Mouse (Mus musculus) intestine, postnatal 0 days (tissue): ENCODE results near the gene Gm45140. TPM values are rescaled to one million over a fixed set of nuclear protein-coding genes. Genes with fewer than 3 reads are reported as not detected.

Experiments used
- ATAC-seq: fragments of 200-750 bp; cut with Nextera tagmentation; 2 replicates; pipeline ENCODE4 v1.8.0; 2017; ENCODE audit warnings: mild to moderate bottlenecking, moderate TSS enrichment, moderate library complexity
- H3K27ac ChIP-seq: fragments of 300-500 bp; sonication (generic); 2 replicates; pipeline ENCODE4 v1.5.1; 2014; ENCODE audit warnings: mild to moderate bottlenecking, low read depth, low read length, moderate library complexity
- H3K27me3 ChIP-seq: fragments of 300-500 bp; sonication (generic); replicated peaks from 2 replicates; pipeline ENCODE4 v1.6.1; 2014; ENCODE audit warnings: low read length, mixed read lengths; ENCODE audit not compliant: control insufficient read depth, insufficient read depth
- H3K36me3 ChIP-seq: fragments of 300-500 bp; sonication (generic); 2 replicates; pipeline ENCODE4 v1.6.1; 2014; ENCODE audit warnings: mild to moderate bottlenecking, moderate library complexity; ENCODE audit not compliant: control insufficient read depth, insufficient read depth
- H3K4me1 ChIP-seq: fragments of 300-500 bp; sonication (generic); replicated peaks from 2 replicates; pipeline ENCODE4 v1.6.1; 2014; ENCODE audit warnings: antibody characterized with exemption, low read length, mixed read lengths; ENCODE audit not compliant: control insufficient read depth, insufficient read depth
- H3K4me2 ChIP-seq: fragments of 300-500 bp; sonication (generic); replicated peaks from 2 replicates; pipeline ENCODE4 v1.6.1; 2014; ENCODE audit warnings: low read depth, mild to moderate bottlenecking, moderate library complexity
- H3K4me3 ChIP-seq: fragments of 300-500 bp; sonication (generic); 2 replicates; pipeline ENCODE4 v1.5.1; 2014; ENCODE audit warnings: low read depth, low read length
- H3K9ac ChIP-seq: fragments of 300-500 bp; sonication (generic); 2 replicates; pipeline ENCODE4 v1.6.1; 2014; ENCODE audit warnings: mild to moderate bottlenecking, low read depth, low read length
- H3K9me3 ChIP-seq: fragments of 300-500 bp; sonication (generic); 2 replicates; pipeline ENCODE4 v1.6.1; 2016; ENCODE audit warnings: mixed run types; ENCODE audit not compliant: control insufficient read depth
- CTCF ChIP-seq: sonication (generic); IDR thresholded peaks from 2 replicates; pipeline ENCODE4 v1.5.1; 2016; ENCODE audit warnings: low read depth, mild to moderate bottlenecking, control low read depth, antibody characterized with exemption, moderate library complexity
- WGBS: fragments of 180-500 bp; shearing (Covaris S2); extraction: QIAGEN DNeasy Blood & Tissue Kit; methylation state at CpG from one replicate; pipeline ENCODE4 v1.1.7; 2014; 5-methylcytosine and 5-hydroxymethylcytosine counted together
- polyA plus RNA-seq: library from polyadenylated mRNA; unstranded; fragments of >200 nt; fragmentation: Nextera tagmentation; extraction: Ambion mirVana; gene quantifications from 2 replicates; pipeline ENCODE4 v1.2.1, GENCODE M21; 2015

The Gm45140 gene
- polyA plus RNA-seq, 1 experiment from 2014 or later: 2.0 TPM

DNA sequence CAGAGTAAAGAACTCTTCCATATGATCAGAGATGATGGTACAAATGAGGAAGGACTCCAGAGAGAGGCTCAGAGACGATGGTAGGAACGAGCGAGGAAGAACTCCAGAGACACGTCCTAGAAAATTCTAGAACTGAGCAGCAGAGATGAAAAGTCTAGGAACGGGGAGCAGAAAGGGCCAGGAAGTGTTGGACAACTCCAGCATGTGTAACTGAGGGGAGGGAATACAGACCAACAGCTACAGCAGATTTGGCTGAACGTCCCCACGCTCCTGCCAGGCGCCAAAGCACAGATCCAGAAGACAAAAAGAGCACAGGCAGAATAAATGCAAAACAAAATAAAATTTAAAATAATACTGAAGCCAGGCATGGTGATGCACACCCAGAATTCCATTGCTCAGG, 78.7 kb downstream of the Gm45140 start:
- H3K27me3 ChIP-seq: no peaks in the 10 kb centered on the region
- no peak for ATAC-seq
- TF ChIP-seq CTCF: no peak
- H3K4me2 ChIP-seq: no peak overlapping the region
- no peak overlapping the region for H3K9ac ChIP-seq
- H3K27ac ChIP-seq: no peak overlapping the region
- 89% methylated on average over 8 of the region's 8 CpGs for WGBS
- H3K4me1 ChIP-seq: 0 out of 2 replicates have a peak, but pooled peaks cover 3% of the 10 kb centered on the region
- no peaks in the 10 kb centered on the region for H3K36me3 ChIP-seq
- no peak overlapping the region for H3K4me3 ChIP-seq
- no peaks in the 10 kb centered on the region for H3K9me3 ChIP-seq

DNA sequence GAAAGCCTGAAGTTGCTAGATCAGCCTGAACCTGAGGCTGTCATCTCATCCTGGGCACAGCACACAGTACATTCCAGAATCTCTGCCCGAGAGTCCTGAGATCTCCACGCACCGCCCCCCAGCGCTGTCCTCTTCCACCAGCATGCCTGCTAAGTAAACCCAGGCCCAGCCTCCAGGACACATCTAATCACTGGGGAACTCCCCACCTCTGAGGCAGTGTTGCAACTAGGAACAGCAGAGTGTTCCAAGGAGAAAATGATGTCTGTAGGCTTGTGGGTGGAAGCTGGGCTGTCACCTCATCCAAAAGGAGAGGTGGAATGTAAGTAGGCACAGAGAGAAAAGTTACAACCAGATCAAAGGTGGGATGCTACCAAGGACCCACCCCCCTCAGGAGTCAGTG, 80.4 kb downstream of the Gm45140 start:
- TF ChIP-seq CTCF: no peak
- Histone ChIP-seq H3K9ac (no peak overlapping the region), H3K4me3 (no peak overlapping the region), H3K4me1 (0 out of 2 replicates have a peak, but pooled peaks cover 3% of the 10 kb centered on the region), H3K36me3 (no peaks in the 10 kb centered on the region), H3K9me3 (no peaks in the 10 kb centered on the region), H3K4me2 (no peak overlapping the region), H3K27me3 (no peaks in the 10 kb centered on the region), H3K27ac (no peak overlapping the region)
- 90% methylated on average over 4 of the region's 4 CpGs for WGBS
- no peak for ATAC-seq

DNA sequence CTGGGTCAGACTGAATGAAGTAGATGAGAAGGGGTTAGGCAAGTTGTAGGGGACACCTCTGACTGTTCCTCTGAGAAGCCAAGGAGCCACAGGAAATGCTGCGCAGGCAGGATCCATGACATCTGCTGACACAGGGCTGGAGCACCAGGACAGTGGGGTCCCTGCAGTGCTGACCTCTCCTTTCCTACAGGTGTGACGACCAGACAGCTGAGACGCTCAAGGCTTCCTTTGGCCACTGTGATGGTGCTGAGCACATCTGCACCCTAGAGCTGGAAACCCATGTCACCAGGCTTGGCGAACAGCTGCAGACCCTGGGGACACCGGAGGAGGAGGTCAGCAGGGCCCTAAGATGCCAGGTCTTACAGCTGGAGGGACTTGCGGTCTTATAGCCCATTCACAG, 84.0 kb downstream of the Gm45140 start:
- ATAC-seq: no peak
- no peak overlapping the region for H3K9ac ChIP-seq
- H3K4me2 ChIP-seq: no peak overlapping the region
- 88% methylated on average over 6 of the region's 6 CpGs for WGBS
- no peaks in the 10 kb centered on the region for H3K27me3 ChIP-seq
- no peaks in the 10 kb centered on the region for H3K36me3 ChIP-seq
- TF ChIP-seq CTCF: no peak
- no peaks in the 10 kb centered on the region for H3K9me3 ChIP-seq
- no peaks in the 10 kb centered on the region for H3K4me1 ChIP-seq
- H3K4me3 ChIP-seq: no peak overlapping the region
- no peak overlapping the region for H3K27ac ChIP-seq

DNA sequence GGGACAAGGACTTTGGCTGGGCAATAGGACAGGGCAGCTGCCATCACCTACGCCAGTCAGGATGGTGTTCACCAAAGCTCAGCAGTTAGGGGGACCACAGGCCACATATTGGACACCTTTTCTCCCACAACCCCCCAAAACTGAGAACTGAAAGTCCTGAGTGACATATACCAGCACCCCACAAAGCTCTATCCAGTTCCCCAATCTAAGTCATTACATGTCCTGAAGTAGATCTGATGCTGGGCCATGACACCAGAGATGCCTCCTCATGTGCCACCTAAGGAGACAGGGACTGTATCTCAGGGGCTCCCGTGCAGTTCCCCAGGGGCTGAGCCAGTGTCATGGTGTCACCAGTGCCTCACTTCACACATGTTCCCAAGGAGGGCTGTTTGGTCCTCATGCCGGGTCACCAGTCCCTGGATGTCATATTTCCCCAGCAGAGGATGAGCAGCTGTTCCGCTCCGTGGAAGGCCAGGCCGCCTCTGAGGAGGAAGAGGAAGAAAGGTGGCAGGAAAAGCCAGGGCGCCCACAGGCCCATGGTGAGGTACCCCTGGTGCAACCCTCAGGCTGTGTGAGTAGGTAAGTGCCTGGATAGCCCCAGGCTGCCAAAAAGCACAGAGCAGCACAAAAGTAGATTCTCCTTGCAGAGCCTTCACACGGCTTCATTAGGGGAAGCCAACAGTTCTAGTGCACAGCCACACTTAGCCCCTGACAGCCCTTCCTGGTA, 85.2 kb downstream of the Gm45140 start:
- H3K27ac ChIP-seq: no peak overlapping the region
- no peaks in the 10 kb centered on the region for H3K27me3 ChIP-seq
- H3K4me1 ChIP-seq: 0 out of 2 replicates have a peak, but pooled peaks cover 2% of the 10 kb centered on the region
- H3K4me2 ChIP-seq: no peak overlapping the region
- no peaks in the 10 kb centered on the region for H3K9me3 ChIP-seq
- ATAC-seq: no peak
- no peak overlapping the region for H3K4me3 ChIP-seq
- no peak overlapping the region for H3K9ac ChIP-seq
- H3K36me3 ChIP-seq: no peaks in the 10 kb centered on the region
- 89% methylated on average over 8 of the region's 8 CpGs for WGBS
- TF ChIP-seq CTCF: no peak

DNA sequence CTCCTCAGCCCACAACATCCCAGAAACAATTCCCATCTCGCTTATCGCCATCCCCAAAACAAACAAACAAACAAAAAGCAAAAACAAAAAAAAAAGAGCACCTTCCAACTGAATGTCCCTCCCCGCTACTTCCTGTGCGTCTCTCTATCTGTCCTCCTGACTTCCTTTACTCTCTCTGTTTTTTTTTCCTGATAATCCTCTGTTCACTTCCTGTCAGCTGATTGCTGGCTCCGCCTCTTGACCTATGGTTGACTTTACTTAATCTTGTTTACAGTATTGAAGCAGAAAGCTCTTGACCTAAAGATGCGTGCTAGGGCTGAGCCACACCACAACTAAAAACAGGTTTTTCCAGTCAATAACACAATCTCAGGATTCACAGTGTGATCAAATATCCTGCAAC, 87.1 kb downstream of the Gm45140 start:
- Histone ChIP-seq H3K4me2 (no peak overlapping the region), H3K9ac (no peak overlapping the region), H3K36me3 (no peaks in the 10 kb centered on the region), H3K4me1 (0 out of 2 replicates have a peak, but pooled peaks cover 3% of the 10 kb centered on the region), H3K9me3 (no peaks in the 10 kb centered on the region), H3K27me3 (no peaks in the 10 kb centered on the region), H3K4me3 (no peak overlapping the region), H3K27ac (no peak overlapping the region)
- TF ChIP-seq CTCF: no peak
- 83% methylated on average over 6 of the region's 6 CpGs for WGBS
- no peak for ATAC-seq

DNA sequence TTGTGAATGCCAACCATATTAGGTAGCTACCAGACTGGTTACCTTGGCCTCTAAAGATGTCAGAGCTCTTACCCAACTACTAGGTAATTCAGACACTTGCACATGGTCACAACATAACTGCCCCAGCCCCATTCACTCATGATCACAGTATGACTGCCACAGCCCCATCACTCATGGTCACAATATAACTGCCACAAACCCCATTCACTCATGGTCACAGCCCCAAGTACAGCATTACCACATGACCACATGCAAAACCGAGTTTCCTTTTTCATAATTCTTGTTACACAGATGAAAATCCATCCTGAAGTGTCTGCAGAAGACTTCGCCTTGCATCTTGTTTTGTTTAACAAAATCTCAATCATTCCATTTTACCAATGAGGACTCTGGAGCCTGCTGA, 87.5 kb downstream of the Gm45140 start:
- no peak for ATAC-seq
- no peaks in the 10 kb centered on the region for H3K27me3 ChIP-seq
- no peak for TF ChIP-seq CTCF
- 0 out of 2 replicates have a peak, but pooled peaks cover 3% of the 10 kb centered on the region for H3K4me1 ChIP-seq
- H3K9ac ChIP-seq: no peak overlapping the region
- no peak overlapping the region for H3K27ac ChIP-seq
- H3K4me2 ChIP-seq: no peak overlapping the region
- 84% methylated on average over 2 of the region's 2 CpGs for WGBS
- H3K9me3 ChIP-seq: no peaks in the 10 kb centered on the region
- H3K36me3 ChIP-seq: no peaks in the 10 kb centered on the region
- no peak overlapping the region for H3K4me3 ChIP-seq

DNA sequence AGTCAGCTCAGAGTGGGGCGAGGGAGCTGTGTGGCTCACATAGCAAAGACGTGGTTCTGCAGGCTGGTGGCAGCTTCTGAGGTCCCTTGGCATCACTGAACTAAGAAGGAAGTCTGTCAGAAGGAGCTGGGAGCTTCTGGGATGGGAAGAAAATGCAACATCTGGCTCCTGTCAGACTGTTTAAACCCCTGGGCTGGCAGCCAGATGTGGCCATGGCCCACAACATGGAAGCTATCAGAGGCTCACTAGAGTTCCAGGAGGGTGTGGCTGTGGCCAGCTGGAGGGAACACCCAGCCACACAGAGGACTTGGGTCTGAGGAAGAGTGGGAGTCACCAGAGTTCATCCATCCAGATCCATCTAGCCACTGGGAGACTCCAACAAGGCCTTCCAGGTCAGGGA, 88.7 kb downstream of the Gm45140 start:
- 70% methylated on average over 2 of the region's 2 CpGs for WGBS

More for the DNA sequence above, 88.7 kb downstream of the Gm45140 start:
- no peak for ATAC-seq
- Histone ChIP-seq H3K4me2 (no peak overlapping the region), H3K27me3 (no peaks in the 10 kb centered on the region), H3K4me3 (no peak overlapping the region), H3K4me1 (0 out of 2 replicates have a peak, but pooled peaks cover 3% of the 10 kb centered on the region), H3K9ac (no peak overlapping the region), H3K36me3 (no peaks in the 10 kb centered on the region), H3K9me3 (no peaks in the 10 kb centered on the region), H3K27ac (no peak overlapping the region)
- TF ChIP-seq CTCF: no peak
